Mouse (Mus musculus): ENCODE measurements around the gene Dcaf17. TPM values are rescaled to one million over a fixed set of nuclear protein-coding genes. Genes with fewer than 3 reads are reported as not detected.

Gene Dcaf17
- polyA plus RNA-seq, 1 experiment, result 6.8 TPM

- 81% methylated on average over 10 of the region's 10 CpGs for WGBS
- no peak for TF ChIP-seq CTCF (IDR thresholded peaks at IDR 0.05; ENCODE audit: control insufficient read depth, insufficient read depth, low read length)
- no peak for TF ChIP-seq POLR2A (IDR thresholded peaks at IDR 0.05; ENCODE audit: borderline replicate concordance, control insufficient read depth, low read depth, low read length)
- Histone ChIP-seq H3K4me1 (ENCODE audit: control insufficient read depth, insufficient read depth, low read length) (no peaks in the 10 kb centered on the region), H3K27ac (ENCODE audit: control insufficient read depth, insufficient read depth, low read depth, low read length, poor library complexity) (no peak overlapping the region), H3K4me3 (replicated peaks; ENCODE audit: control insufficient read depth, low read depth, low read length) (no peak overlapping the region)
Observed at GRCm38 (mm10) chr2:71120844-71121243, 65.7 kb downstream of the Dcaf17 start.

- 53% methylated on average over 5 of the region's 5 CpGs for WGBS
- TF ChIP-seq CTCF (IDR thresholded peaks at IDR 0.05; ENCODE audit: control insufficient read depth, insufficient read depth, low read length) (no peak), POLR2A (IDR thresholded peaks at IDR 0.05; ENCODE audit: borderline replicate concordance, control insufficient read depth, low read depth, low read length) (no peak)
- Histone ChIP-seq H3K4me1 (ENCODE audit: control insufficient read depth, insufficient read depth, low read length) (no peaks in the 10 kb centered on the region), H3K4me3 (replicated peaks; ENCODE audit: control insufficient read depth, low read depth, low read length) (no peak overlapping the region), H3K27ac (ENCODE audit: control insufficient read depth, insufficient read depth, low read depth, low read length, poor library complexity) (no peak overlapping the region)
Observed at GRCm38 (mm10) chr2:71121406-71121805, 66.3 kb downstream of the Dcaf17 start.

- Histone ChIP-seq H3K4me3 (replicated peaks; ENCODE audit: control insufficient read depth, low read depth, low read length) (no peak overlapping the region), H3K27ac (ENCODE audit: control insufficient read depth, insufficient read depth, low read depth, low read length, poor library complexity) (no peak overlapping the region), H3K4me1 (ENCODE audit: control insufficient read depth, insufficient read depth, low read length) (no peaks in the 10 kb centered on the region)
- 85% methylated on average over 13 of the region's 13 CpGs for WGBS
- TF ChIP-seq POLR2A (IDR thresholded peaks at IDR 0.05; ENCODE audit: borderline replicate concordance, control insufficient read depth, low read depth, low read length) (no peak), CTCF (IDR thresholded peaks at IDR 0.05; ENCODE audit: control insufficient read depth, insufficient read depth, low read length) (no peak)
Observed at GRCm38 (mm10) chr2:71122268-71123029, 67.3 kb downstream of the Dcaf17 start.

- Histone ChIP-seq H3K27ac (ENCODE audit: control insufficient read depth, insufficient read depth, low read depth, low read length, poor library complexity) (no peak overlapping the region), H3K4me1 (ENCODE audit: control insufficient read depth, insufficient read depth, low read length) (no peaks in the 10 kb centered on the region), H3K4me3 (replicated peaks; ENCODE audit: control insufficient read depth, low read depth, low read length) (no peak overlapping the region)
- 75% methylated on average over 2 of the region's 2 CpGs for WGBS
- no peak for TF ChIP-seq CTCF (IDR thresholded peaks at IDR 0.05; ENCODE audit: control insufficient read depth, insufficient read depth, low read length)
- TF ChIP-seq POLR2A (IDR thresholded peaks at IDR 0.05; ENCODE audit: borderline replicate concordance, control insufficient read depth, low read depth, low read length), result no peak
Observed at GRCm38 (mm10) chr2:71123591-71123990, 68.5 kb downstream of the Dcaf17 start.

GRCm38 (mm10) chr2:71127779-71128534 lies 72.8 kb downstream of the Dcaf17 start:
- Histone ChIP-seq H3K27ac (ENCODE audit: control insufficient read depth, insufficient read depth, low read depth, low read length, poor library complexity) (no peak overlapping the region), H3K4me3 (replicated peaks; ENCODE audit: control insufficient read depth, low read depth, low read length) (no peak overlapping the region), H3K4me1 (ENCODE audit: control insufficient read depth, insufficient read depth, low read length) (no peaks in the 10 kb centered on the region)
- TF ChIP-seq POLR2A (IDR thresholded peaks at IDR 0.05; ENCODE audit: borderline replicate concordance, control insufficient read depth, low read depth, low read length) (no peak), CTCF (IDR thresholded peaks at IDR 0.05; ENCODE audit: control insufficient read depth, insufficient read depth, low read length) (no peak)
- WGBS, result 30% methylated on average over 10 of the region's 10 CpGs

- TF ChIP-seq POLR2A (IDR thresholded peaks at IDR 0.05; ENCODE audit: borderline replicate concordance, control insufficient read depth, low read depth, low read length), result no peak
- TF ChIP-seq CTCF (IDR thresholded peaks at IDR 0.05; ENCODE audit: control insufficient read depth, insufficient read depth, low read length), result no peak
Observed at GRCm38 (mm10) chr2:71130366-71130765, 75.2 kb downstream of the Dcaf17 start.

GRCm38 (mm10) chr2:71131866-71132496 lies 76.9 kb downstream of the Dcaf17 start:
- H3K4me3 ChIP-seq (replicated peaks; ENCODE audit: control insufficient read depth, low read depth, low read length), result no peak overlapping the region
- TF ChIP-seq CTCF (IDR thresholded peaks at IDR 0.05; ENCODE audit: control insufficient read depth, insufficient read depth, low read length) (no peak), POLR2A (IDR thresholded peaks at IDR 0.05; ENCODE audit: borderline replicate concordance, control insufficient read depth, low read depth, low read length) (no peak)
- no peak overlapping the region for H3K27ac ChIP-seq (ENCODE audit: control insufficient read depth, insufficient read depth, low read depth, low read length, poor library complexity)
- 61% methylated on average over 3 of the region's 3 CpGs for WGBS
- no peaks in the 10 kb centered on the region for H3K4me1 ChIP-seq (ENCODE audit: control insufficient read depth, insufficient read depth, low read length)

More at GRCm38 (mm10) chr2:71130366-71130765, 75.2 kb downstream of the Dcaf17 start:
- Histone ChIP-seq H3K27ac (ENCODE audit: control insufficient read depth, insufficient read depth, low read depth, low read length, poor library complexity) (no peak overlapping the region), H3K4me3 (replicated peaks; ENCODE audit: control insufficient read depth, low read depth, low read length) (no peak overlapping the region), H3K4me1 (ENCODE audit: control insufficient read depth, insufficient read depth, low read length) (no peaks in the 10 kb centered on the region)
- 87% methylated on average over 2 of the region's 2 CpGs for WGBS

- TF ChIP-seq POLR2A (IDR thresholded peaks at IDR 0.05; ENCODE audit: borderline replicate concordance, control insufficient read depth, low read depth, low read length), result no peak
- no peak for TF ChIP-seq CTCF (IDR thresholded peaks at IDR 0.05; ENCODE audit: control insufficient read depth, insufficient read depth, low read length)
- H3K4me1 ChIP-seq (ENCODE audit: control insufficient read depth, insufficient read depth, low read length), result no peaks in the 10 kb centered on the region
Observed at GRCm38 (mm10) chr2:71134041-71134505, 78.9 kb downstream of the Dcaf17 start.

More at GRCm38 (mm10) chr2:71134041-71134505, 78.9 kb downstream of the Dcaf17 start:
- 72% methylated on average over 9 of the region's 9 CpGs for WGBS
- Histone ChIP-seq H3K4me3 (replicated peaks; ENCODE audit: control insufficient read depth, low read depth, low read length) (no peak overlapping the region), H3K27ac (ENCODE audit: control insufficient read depth, insufficient read depth, low read depth, low read length, poor library complexity) (no peak overlapping the region)

All from bone marrow, adult 2 months (tissue).